Mouse (Mus musculus) skeletal muscle tissue, postnatal 0 days (tissue): Measurements from ENCODE around the gene Kcnj11. TPM values are rescaled to one million over a fixed set of nuclear protein-coding genes. Genes with fewer than 3 reads are reported as not detected.

Experiments used
- polyA plus RNA-seq: library from polyadenylated mRNA; unstranded; fragments of >200 nt; fragmentation: Nextera tagmentation; extraction: Ambion mirVana; gene quantifications from 2 replicates; pipeline ENCODE4 v1.2.1, GENCODE M21; 2015

Gene Kcnj11
- 7.8 and 10.6 TPM in 2 replicates for polyA plus RNA-seq

GRCm38 (mm10) chr7:46100563-46100962 is at the start of gene Kcnj11:
Gene Kcnj11, minus strand, starts transcription at chr7:46100764.

Other genes starting within 250 kb of the Kcnj11 start
- 37.5 and 44.5 TPM in 2 replicates for gene Kdelr1, start 228.0 kb downstream of the Kcnj11 start, polyA plus RNA-seq
- 0.33 and 0.34 TPM in 2 replicates for gene Grin2d, start 222.4 kb downstream of the Kcnj11 start, polyA plus RNA-seq
- gene Syngr4, start 204.1 kb downstream of the Kcnj11 start, polyA plus RNA-seq, result 0.45 and 1.2 TPM in 2 replicates
- 9.8 and 11.6 TPM in 2 replicates for gene Tmem143, start 203.8 kb downstream of the Kcnj11 start, polyA plus RNA-seq
- gene Emp3, start 179.4 kb downstream of the Kcnj11 start, polyA plus RNA-seq, result 111 and 129 TPM in 2 replicates
- gene Ccdc114, start 176.7 kb downstream of the Kcnj11 start, polyA plus RNA-seq, result 2.0 and 2.4 TPM in 2 replicates
- 0.16 and 0.65 TPM in 2 replicates for gene Abcc6, start 70.5 kb downstream of the Kcnj11 start, polyA plus RNA-seq
- gene Nomo1, start 67.1 kb downstream of the Kcnj11 start, polyA plus RNA-seq, result 14.5 and 14.8 TPM in 2 replicates
- gene Abcc8, start 79.3 kb upstream of the Kcnj11 start, polyA plus RNA-seq, result 4.9 and 5.1 TPM in 2 replicates
- not detected in 2 replicates for gene Ush1c, start 137.7 kb upstream of the Kcnj11 start, polyA plus RNA-seq
- 0.43 and 0.44 TPM in 2 replicates for gene Otog, start 140.2 kb upstream of the Kcnj11 start, polyA plus RNA-seq